Mouse (Mus musculus): ENCODE results near the gene Psmd1. TPM values are rescaled to one million over a fixed set of nuclear protein-coding genes. Genes with fewer than 3 reads are reported as not detected.
A peak's percentile ranks its signal among the peaks of the same experiment; 100 is the strongest.

The Psmd1 gene
- polyA plus RNA-seq, 1 experiment: 83.4 TPM

GRCm38 (mm10) chr1:86040817-86041216 lies 23.4 kb upstream of the Psmd1 start:
- Histone ChIP-seq H3K27ac (ENCODE audit: insufficient read depth, low read depth, low read length) (0 out of 2 replicates have a peak overlapping the region, but pooled peaks have one; percentile 0), H3K4me3 (ENCODE audit: insufficient read depth, low read length) (no peak overlapping the region), H3K4me1 (ENCODE audit: control insufficient read depth, insufficient read depth, low read length) (peaks cover 20% of the 10 kb centered on the region)
- TF ChIP-seq POLR2A (IDR thresholded peaks at IDR 0.05; ENCODE audit: borderline replicate concordance, low read depth, low read length) (no peak), CTCF (IDR thresholded peaks at IDR 0.05; ENCODE audit: low read depth, low read length) (no peak)

- TF ChIP-seq CTCF (IDR thresholded peaks at IDR 0.05; ENCODE audit: low read depth, low read length) (no peak), POLR2A (IDR thresholded peaks at IDR 0.05; ENCODE audit: borderline replicate concordance, low read depth, low read length) (no peak)
- Histone ChIP-seq H3K27ac (ENCODE audit: insufficient read depth, low read depth, low read length) (no peak overlapping the region), H3K4me1 (ENCODE audit: control insufficient read depth, insufficient read depth, low read length) (peaks cover 8% of the 10 kb centered on the region), H3K4me3 (ENCODE audit: insufficient read depth, low read length) (no peak overlapping the region)
These were observed 19.1 kb upstream of the Psmd1 start for GRCm38 (mm10) chr1:86045056-86045455.

- TF ChIP-seq POLR2A (IDR thresholded peaks at IDR 0.05; ENCODE audit: borderline replicate concordance, low read depth, low read length): no peak
- no peak for TF ChIP-seq CTCF (IDR thresholded peaks at IDR 0.05; ENCODE audit: low read depth, low read length)
- Histone ChIP-seq H3K27ac (ENCODE audit: insufficient read depth, low read depth, low read length) (no peak within 1 kb of the TSS), H3K4me1 (ENCODE audit: control insufficient read depth, insufficient read depth, low read length) (peaks cover under 1% of the 10 kb centered on the region), H3K4me3 (ENCODE audit: insufficient read depth, low read length) (peak within 1 kb of the TSS; percentile 59)
These were observed 18.1 kb upstream of the Psmd1 start, which contains the start of gene 2810459M11Rik for GRCm38 (mm10) chr1:86045848-86046805. Gene 2810459M11Rik (plus strand): TSS chr1:86045863.

- no peaks in the 10 kb centered on the region for H3K4me1 ChIP-seq (ENCODE audit: control insufficient read depth, insufficient read depth, low read length)
- H3K4me3 ChIP-seq (ENCODE audit: insufficient read depth, low read length): no peak overlapping the region
- no peak for TF ChIP-seq CTCF (IDR thresholded peaks at IDR 0.05; ENCODE audit: low read depth, low read length)
- TF ChIP-seq POLR2A (IDR thresholded peaks at IDR 0.05; ENCODE audit: borderline replicate concordance, low read depth, low read length): no peak
- H3K27ac ChIP-seq (ENCODE audit: insufficient read depth, low read depth, low read length): no peak overlapping the region
These were observed 17.2 kb upstream of the Psmd1 start for GRCm38 (mm10) chr1:86046833-86047563.

GRCm38 (mm10) chr1:86048231-86048630 lies 16.0 kb upstream of the Psmd1 start:
- Histone ChIP-seq H3K4me3 (ENCODE audit: insufficient read depth, low read length) (no peak overlapping the region), H3K4me1 (ENCODE audit: control insufficient read depth, insufficient read depth, low read length) (no peaks in the 10 kb centered on the region), H3K27ac (ENCODE audit: insufficient read depth, low read depth, low read length) (no peak overlapping the region)
- TF ChIP-seq CTCF (IDR thresholded peaks at IDR 0.05; ENCODE audit: low read depth, low read length): no peak
- no peak for TF ChIP-seq POLR2A (IDR thresholded peaks at IDR 0.05; ENCODE audit: borderline replicate concordance, low read depth, low read length)

- Histone ChIP-seq H3K4me3 (ENCODE audit: insufficient read depth, low read length) (no peak overlapping the region), H3K27ac (ENCODE audit: insufficient read depth, low read depth, low read length) (no peak overlapping the region), H3K4me1 (ENCODE audit: control insufficient read depth, insufficient read depth, low read length) (no peaks in the 10 kb centered on the region)
- TF ChIP-seq CTCF (IDR thresholded peaks at IDR 0.05; ENCODE audit: low read depth, low read length) (no peak), POLR2A (IDR thresholded peaks at IDR 0.05; ENCODE audit: borderline replicate concordance, low read depth, low read length) (no peak)
These were observed 15.4 kb upstream of the Psmd1 start for GRCm38 (mm10) chr1:86048744-86049143.

GRCm38 (mm10) chr1:86053198-86053921 lies 10.8 kb upstream of the Psmd1 start:
- no peak overlapping the region for H3K4me3 ChIP-seq (ENCODE audit: insufficient read depth, low read length)
- no peaks in the 10 kb centered on the region for H3K4me1 ChIP-seq (ENCODE audit: control insufficient read depth, insufficient read depth, low read length)
- H3K27ac ChIP-seq (ENCODE audit: insufficient read depth, low read depth, low read length): no peak overlapping the region
- TF ChIP-seq POLR2A (IDR thresholded peaks at IDR 0.05; ENCODE audit: borderline replicate concordance, low read depth, low read length) (no peak), CTCF (IDR thresholded peaks at IDR 0.05; ENCODE audit: low read depth, low read length) (no peak)

- TF ChIP-seq POLR2A (IDR thresholded peaks at IDR 0.05; ENCODE audit: borderline replicate concordance, low read depth, low read length) (no peak), CTCF (IDR thresholded peaks at IDR 0.05; ENCODE audit: low read depth, low read length) (no peak)
- Histone ChIP-seq H3K27ac (ENCODE audit: insufficient read depth, low read depth, low read length) (no peak overlapping the region), H3K4me1 (ENCODE audit: control insufficient read depth, insufficient read depth, low read length) (no peaks in the 10 kb centered on the region), H3K4me3 (ENCODE audit: insufficient read depth, low read length) (no peak overlapping the region)
These were observed 9.2 kb upstream of the Psmd1 start for GRCm38 (mm10) chr1:86054943-86055342.

- H3K4me3 ChIP-seq (ENCODE audit: insufficient read depth, low read length): no peak overlapping the region
- no peak for TF ChIP-seq POLR2A (IDR thresholded peaks at IDR 0.05; ENCODE audit: borderline replicate concordance, low read depth, low read length)
- no peak for TF ChIP-seq CTCF (IDR thresholded peaks at IDR 0.05; ENCODE audit: low read depth, low read length)
- no peak overlapping the region for H3K27ac ChIP-seq (ENCODE audit: insufficient read depth, low read depth, low read length)
- H3K4me1 ChIP-seq (ENCODE audit: control insufficient read depth, insufficient read depth, low read length): no peaks in the 10 kb centered on the region
These were observed 7.9 kb upstream of the Psmd1 start for GRCm38 (mm10) chr1:86056284-86056683.
